Mouse (Mus musculus) kidney, adult 2 months (tissue): Measurements from ENCODE around the gene Vangl2.

Experiments
- CTCF ChIP-seq: fragments of 200-500 bp; conservative IDR thresholded peaks from 2 replicates; pipeline ENCODE4 v1.5.1; 2011; ENCODE audit warnings: low read depth, mild to moderate bottlenecking, control low read depth, low read length, moderate library complexity, mixed read lengths; ENCODE audit not compliant: insufficient read depth, insufficient read length
- POLR2A ChIP-seq: fragments of 200-500 bp; IDR thresholded peaks from one replicate; pipeline ENCODE4 v1.6.1; 2011; ENCODE audit warnings: low read depth, low read length, control low read depth

- TF ChIP-seq CTCF (no peak), POLR2A (no peak)
These were observed 33.9 kb upstream of the Vangl2 start for GRCm38 (mm10) chr1:172062101-172062500.
